Mouse (Mus musculus) heart, embryonic 13.5 days (tissue): ENCODE data around the gene Olfr418. TPM values are rescaled to one million over a fixed set of nuclear protein-coding genes. Genes with fewer than 3 reads are reported as not detected.

ENCODE experiments used
- polyA plus RNA-seq: library from polyadenylated mRNA; unstranded; fragments of >200 nt; fragmentation: Nextera tagmentation; extraction: Ambion mirVana; gene quantifications from 2 replicates; pipeline ENCODE4 v1.2.1, GENCODE M21; 2015

The Olfr418 gene
- polyA plus RNA-seq, 1 experiment from 2014 or later = not detected

Other genes starting within 250 kb of the Olfr418 start
- gene Olfr1408, start 128.6 kb upstream of the Olfr418 start, polyA plus RNA-seq = not detected in 2 replicates
- gene Olfr1406, start 75.4 kb upstream of the Olfr418 start, polyA plus RNA-seq = not detected in 2 replicates
- gene Olfr218, start 68.2 kb upstream of the Olfr418 start, polyA plus RNA-seq = not detected in 2 replicates
- gene Olfr1404, start 53.6 kb upstream of the Olfr418 start, polyA plus RNA-seq = not detected in 2 replicates
- gene Fcer1a, start 38.8 kb upstream of the Olfr418 start, polyA plus RNA-seq = not detected in 2 replicates
- not detected in 2 replicates for gene Mptx2, start 11.8 kb downstream of the Olfr418 start, polyA plus RNA-seq
- gene Ackr1, start 67.7 kb downstream of the Olfr418 start, polyA plus RNA-seq = 2.1 and 2.9 TPM in 2 replicates
- 1.4 and 2.3 TPM in 2 replicates for gene Aim2, start 84.9 kb downstream of the Olfr418 start, polyA plus RNA-seq
- gene Cadm3, start 101.7 kb downstream of the Olfr418 start, polyA plus RNA-seq = 0.31 and 0.71 TPM in 2 replicates
- gene Ifi206, start 225.0 kb downstream of the Olfr418 start, polyA plus RNA-seq = 0.09 and 0.18 TPM in 2 replicates